Mouse (Mus musculus): ENCODE results near the gene Cdsn.

The Cdsn gene

DNA sequence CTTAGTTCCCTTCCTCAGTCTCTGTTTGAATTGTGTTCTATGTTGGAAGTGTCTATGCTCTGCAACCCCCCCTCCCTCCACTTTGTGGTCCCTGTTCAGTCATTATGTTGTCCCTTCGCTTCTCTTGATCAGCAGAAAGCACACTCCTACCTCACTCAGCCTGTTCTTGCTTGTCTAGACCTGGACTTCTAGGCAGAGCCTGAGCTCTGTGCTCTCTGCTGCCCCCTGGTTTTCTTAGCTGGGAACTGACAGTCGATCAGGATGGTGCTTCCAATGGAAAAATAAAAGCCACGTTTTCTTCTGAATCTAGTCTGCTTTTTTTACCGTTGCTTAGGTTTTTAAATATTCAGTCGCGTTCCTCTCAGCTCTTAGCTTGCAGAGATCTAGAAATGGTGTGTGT is 17.6 kb upstream of the Cdsn start:
- DNase-seq (ENCODE audit: low read depth, low spot score) = peak; percentile 70

- DNase-seq (ENCODE audit: low read depth, low spot score) = no peak
Observed at GRCm38 (mm10) chr17:35537421-35537820, 14.5 kb upstream of the Cdsn start.

GRCm38 (mm10) chr17:35538476-35538875 is 13.5 kb upstream of the Cdsn start:
- no peak for DNase-seq (ENCODE audit: low read depth, low spot score)

- no peak for DNase-seq (ENCODE audit: low read depth, low spot score)
Observed at GRCm38 (mm10) chr17:35539540-35539939, 12.4 kb upstream of the Cdsn start.

GRCm38 (mm10) chr17:35542761-35543411 is 9.0 kb upstream of the Cdsn start:
- DNase-seq (ENCODE audit: low read depth, low spot score) = no peak

DNA sequence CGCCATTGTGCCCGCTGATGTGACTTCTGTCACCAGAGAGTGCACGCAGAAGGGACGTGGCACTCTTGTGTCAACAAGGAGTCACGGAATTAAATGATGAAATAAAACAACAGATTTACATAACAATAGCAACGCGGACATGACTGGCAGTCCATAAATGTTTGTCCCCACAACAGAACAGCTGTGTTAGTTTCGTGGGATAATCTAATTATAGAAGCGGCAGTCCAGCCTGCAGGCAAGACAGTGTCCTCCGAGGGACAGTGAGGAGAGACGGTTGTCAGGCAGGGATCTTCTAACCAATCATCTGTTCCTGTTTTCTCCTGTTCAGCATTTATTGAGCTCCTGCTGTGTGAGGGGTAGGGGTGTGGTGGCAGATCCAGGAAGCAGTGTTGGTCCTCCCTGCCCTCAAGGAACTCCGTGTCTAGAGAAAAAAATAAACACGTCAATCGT is 8.5 kb upstream of the Cdsn start:
- DNase-seq (ENCODE audit: low read depth, low spot score) = no peak

- DNase-seq (ENCODE audit: low read depth, low spot score) = no peak
Observed at GRCm38 (mm10) chr17:35544001-35544400, 7.9 kb upstream of the Cdsn start.

DNA sequence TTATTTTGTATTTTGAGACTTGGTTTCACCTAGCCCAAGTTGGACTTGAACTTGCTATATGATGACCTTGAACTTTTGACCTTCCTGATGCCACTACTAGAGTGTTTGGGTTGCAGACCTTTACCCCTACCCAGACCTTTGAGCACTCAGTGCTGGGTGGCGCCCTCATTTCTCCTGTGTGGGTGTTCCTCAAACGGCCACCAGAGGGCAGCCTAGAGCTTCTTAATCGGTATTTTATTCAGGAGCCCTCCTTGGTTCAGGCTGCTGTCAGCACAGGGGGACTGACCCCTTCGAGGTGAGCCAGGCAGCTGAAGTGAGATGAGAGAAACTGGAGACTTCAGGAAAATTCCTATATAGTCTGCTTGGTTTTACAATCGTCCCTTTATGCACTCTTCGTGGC is 7.2 kb upstream of the Cdsn start:
- peak; percentile 51 for DNase-seq (ENCODE audit: low read depth, low spot score)

DNA sequence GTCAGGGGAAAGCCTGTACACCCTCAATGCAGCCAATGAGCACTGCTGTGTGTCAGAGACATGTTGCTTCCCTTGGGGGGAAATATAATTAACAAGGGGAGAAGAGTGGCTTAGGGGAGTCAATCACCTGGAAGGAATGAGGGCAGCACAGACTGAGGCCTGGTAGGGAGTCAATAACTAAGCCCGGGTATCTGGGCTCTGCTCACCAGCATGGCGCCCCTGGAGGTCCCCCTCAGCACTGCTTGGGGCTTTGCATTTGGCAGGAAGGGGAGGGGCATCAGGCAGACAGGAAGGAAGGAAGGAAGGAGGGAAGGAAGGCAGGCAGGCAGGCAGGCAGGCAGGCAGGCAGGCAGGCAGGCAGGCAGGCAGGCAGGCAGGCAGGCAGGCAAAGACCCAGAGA is 4.5 kb upstream of the Cdsn start:
- no peak for DNase-seq (ENCODE audit: low read depth, low spot score)

DNA sequence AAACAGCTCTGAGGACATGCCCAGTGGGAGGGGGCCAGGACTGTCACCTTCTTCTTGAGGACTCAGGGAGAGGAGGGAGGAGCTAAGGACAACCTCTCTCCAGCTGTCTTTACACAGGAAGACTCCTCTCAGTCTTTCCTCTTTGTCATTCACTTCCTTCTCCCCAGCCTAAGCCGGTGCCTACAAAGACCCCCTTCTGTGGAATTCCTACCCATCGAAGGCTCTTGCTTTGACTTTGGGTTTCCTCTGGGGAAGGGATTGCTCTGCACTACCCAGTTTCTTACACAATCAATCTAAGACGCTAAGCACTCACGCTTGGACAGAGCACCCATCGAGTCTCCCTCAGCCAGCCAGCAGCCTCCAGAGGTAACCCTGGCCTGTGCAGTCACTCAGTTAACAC is 3.3 kb upstream of the Cdsn start:
- DNase-seq (ENCODE audit: low read depth, low spot score) = no peak

DNA sequence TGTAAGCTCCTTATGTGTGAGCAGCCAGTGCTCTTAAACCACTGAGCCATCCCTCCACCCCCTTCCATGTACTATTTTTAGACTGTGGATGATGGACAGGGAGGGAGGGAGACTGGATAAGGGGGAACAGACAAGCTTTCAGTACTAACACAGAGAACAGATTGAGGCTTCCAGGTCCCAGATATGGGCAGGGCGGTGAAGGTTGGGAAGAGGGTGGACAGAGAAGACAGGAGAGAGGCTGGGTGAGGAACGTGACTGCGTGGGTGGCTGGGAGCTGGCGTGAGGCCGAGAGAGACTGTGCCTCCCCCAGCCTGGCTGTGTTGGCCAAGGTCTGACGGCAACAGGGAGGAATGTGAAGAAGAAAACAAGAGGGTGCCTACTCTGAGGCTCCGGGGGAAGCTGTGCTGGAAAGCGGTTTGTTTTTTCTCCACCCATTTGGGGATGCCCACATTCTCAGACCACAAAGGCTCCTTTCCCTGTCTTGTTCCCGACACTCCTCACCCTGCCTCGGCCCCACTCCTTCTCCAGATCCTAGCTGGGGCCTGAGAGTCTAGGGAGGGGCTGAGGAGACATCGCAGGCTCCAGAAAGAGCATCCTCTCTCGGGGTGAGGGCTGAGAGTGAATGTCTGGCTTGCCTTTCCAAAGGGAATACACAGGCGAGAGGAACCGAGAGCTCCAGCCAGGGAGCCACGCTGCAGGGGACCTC is 2.3 kb upstream of the Cdsn start:
- DNase-seq (ENCODE audit: low read depth, low spot score) = peak; percentile 72

- DNase-seq (ENCODE audit: low read depth, low spot score) = no peak
Observed at GRCm38 (mm10) chr17:35550143-35550494, 1.8 kb upstream of the Cdsn start.

GRCm38 (mm10) chr17:35550871-35551270 is 1.1 kb upstream of the Cdsn start:
- DNase-seq (ENCODE audit: low read depth, low spot score) = no peak

GRCm38 (mm10) chr17:35554321-35554720 is 2.4 kb downstream of the Cdsn start:
- DNase-seq (ENCODE audit: low read depth, low spot score) = no peak

DNA sequence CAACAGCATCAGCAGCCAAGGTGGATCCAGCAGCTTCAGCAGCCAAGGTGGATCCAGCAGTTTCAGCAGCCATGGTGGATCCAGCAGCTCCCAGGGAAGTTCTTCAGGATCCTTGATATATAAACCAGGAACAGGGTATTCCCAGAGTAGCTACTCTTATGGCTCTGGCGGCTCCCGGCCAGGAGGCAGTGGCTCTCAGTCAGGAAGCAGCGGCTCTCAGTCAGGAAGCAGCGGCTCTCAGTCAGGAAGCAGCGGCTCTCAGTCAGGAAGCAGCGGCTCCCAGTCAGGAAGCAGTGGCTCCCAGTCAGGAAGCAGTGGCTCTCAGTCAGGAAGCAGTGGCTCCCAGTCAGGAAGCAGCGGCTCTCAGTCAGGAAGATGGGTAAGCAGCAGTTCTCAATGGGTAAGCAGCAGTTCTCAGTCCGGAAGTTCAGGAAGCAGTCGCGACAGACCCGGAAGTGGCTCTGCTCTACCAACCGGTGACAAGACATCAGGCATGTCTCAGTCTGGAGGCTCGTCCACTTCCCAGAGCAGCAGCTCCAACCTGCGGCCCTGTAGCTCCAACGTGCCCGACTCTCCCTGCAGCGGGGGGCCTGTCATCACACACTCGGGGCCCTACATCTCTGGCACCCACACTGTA is 3.0 kb downstream of the Cdsn start:
- no peak for DNase-seq (ENCODE audit: low read depth, low spot score)

- no peak for DNase-seq (ENCODE audit: low read depth, low spot score)
Observed at GRCm38 (mm10) chr17:35556186-35556765, 4.3 kb downstream of the Cdsn start.

DNA sequence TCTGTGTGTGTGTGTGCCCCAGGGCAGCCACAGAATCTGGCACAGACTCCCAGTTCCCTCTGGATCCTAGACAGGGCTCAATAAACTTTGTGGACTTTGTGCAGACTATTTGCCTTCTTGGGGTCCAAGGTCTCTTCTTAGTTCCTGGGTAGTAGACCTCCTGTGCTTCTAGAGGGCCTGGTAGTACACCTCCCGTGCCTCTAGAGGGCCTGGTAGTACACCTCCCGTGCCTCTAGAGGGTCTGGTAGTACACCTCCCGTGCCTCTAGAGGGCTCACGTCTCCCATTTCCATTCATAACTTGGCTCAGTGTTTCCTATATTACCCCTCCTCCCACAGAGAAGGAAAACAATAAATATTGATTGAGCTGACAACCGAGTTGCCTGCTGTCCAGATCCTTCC is 4.9 kb downstream of the Cdsn start:
- DNase-seq (ENCODE audit: low read depth, low spot score) = peak; percentile 57

DNA sequence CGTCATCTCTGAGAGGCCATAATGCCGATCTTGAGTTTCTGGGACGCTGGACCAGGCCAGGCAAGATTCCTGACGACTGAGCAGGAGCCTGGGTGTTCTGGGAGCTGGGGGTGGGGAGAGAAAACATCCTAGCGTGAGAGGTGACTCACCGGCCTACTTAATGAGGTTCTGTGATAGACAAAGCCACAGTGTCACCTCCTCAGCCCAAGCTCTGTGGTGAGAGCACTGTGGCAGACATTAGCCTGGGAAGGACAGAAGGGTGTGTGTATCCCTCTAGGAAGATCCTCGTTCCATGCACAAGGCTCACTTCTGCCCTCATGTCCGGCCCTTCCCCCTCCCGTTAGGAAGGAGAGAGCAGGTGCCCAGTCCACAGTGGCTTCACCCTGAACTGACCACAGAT is 5.4 kb downstream of the Cdsn start:
- DNase-seq (ENCODE audit: low read depth, low spot score) = no peak

DNA sequence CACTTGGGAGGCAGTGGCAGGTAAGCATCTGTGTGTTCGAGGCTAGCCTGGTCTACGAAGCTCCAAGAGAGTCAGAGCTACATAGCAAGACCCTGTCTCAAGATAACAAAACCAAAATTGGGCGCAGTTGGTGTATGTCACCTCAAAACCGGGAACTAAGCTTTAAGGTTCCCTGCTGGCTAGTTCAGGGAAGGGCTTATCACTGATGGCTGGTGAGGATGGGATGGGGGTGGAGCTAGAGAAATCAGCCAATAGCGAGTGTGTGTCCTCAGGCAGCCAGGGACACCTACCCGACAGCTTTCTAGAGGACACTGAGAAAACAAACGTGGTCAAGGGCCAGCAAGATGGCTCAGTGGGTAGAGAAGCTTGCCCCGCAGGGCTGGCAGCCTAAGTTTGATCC is 6.3 kb downstream of the Cdsn start:
- DNase-seq (ENCODE audit: low read depth, low spot score) = no peak

GRCm38 (mm10) chr17:35567150-35567549 is 15.2 kb downstream of the Cdsn start, which contains the start of gene 2300002M23Rik:
TSS of gene 2300002M23Rik (plus strand) at chr17:35567450.
- no peak for DNase-seq (ENCODE audit: low read depth, low spot score)

- DNase-seq (ENCODE audit: low read depth, low spot score) = no peak
Observed at GRCm38 (mm10) chr17:35567767-35568166, 15.8 kb downstream of the Cdsn start.

DNA sequence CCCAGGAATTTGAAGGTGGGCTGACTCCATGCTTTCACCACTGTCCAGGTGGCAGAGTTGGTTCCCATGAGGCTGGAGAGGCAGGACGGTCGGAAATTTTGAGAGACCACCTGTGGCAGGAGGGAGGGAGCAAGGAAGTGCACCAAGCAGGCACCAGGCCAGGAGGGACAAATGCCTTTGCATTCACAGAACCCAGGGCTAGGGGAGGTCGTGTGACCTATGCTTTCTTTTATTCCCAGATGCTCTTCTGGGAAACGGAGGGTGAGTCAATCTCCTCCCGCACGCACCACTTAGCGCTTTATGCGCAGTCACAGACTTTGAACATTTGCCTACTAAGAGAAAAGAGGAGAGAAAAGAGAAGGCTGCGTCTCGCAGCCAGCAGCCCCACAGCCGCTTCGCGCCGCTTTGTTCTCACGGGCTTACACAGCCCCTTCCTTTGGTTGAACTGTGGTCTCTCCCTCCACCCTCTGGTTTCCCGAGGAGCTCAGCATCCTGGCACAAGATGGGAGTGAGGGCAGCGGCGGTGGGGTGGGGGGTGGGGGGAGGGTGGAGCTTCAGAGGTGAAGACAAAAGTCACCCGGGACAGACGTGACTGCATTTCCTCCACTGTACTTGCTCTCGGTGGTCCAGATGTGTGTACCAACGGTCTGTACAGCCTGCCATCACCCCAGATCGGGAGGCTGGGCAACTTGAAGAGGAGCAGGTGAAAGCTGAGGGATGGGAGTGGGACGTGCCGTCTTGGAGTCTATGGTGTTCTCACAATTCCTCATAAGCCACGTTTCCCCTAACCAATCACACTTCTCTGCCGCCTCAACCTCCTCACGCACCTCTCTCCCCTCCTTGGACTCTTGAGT is 17.4 kb downstream of the Cdsn start:
- no peak for DNase-seq (ENCODE audit: low read depth, low spot score)
